Comparison of ENCODE assay signal across 25 mouse cellular contexts in the genomic region with DNA sequence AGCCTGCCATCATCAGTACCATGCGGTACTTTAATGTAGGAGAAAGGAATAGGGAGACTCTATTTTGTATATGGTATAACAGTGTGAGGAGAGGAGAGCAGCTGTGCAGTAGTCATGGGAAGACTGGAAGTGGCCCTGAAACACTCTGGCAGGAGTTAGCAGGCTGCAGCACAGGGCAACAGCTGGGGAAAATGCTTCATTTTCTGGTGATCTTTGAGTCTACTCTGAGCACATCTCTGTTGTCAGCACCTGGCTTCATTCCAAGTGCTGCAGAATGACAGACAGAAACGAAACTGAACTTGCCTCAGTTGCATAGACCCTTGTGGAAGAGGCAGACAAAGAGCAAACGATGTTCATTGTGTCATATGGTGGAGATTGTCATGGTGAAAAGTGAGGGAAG.
DNase-seq lines count a peak whose midpoint lies in the region; ATAC-seq and TF ChIP-seq lines count a peak whose summit lies in the region.
"Had no signal": no experiment of that assay in that cellular context is flagged by ENCODE, and none has a peak within 500 bp of the region (broad histone marks: within the 10 kb centered on the region; RNA-seq: fewer than 3 reads in every experiment).

No protein-coding gene starts in this region.

- no peak overlapping the region for H3K9ac ChIP-seq in forebrain, embryonic 14.5 days (ENCODE audit: low read length)
- no peak overlapping the region for H3K9ac ChIP-seq in forebrain, postnatal 0 days
- no peak overlapping the region for H3K9ac ChIP-seq in kidney, embryonic 16.5 days (replicated peaks; ENCODE audit: low read length)
- no peak overlapping the region for H3K9ac ChIP-seq in lung, embryonic 15.5 days
- H3K9ac ChIP-seq in lung, postnatal 0 days (replicated peaks; ENCODE audit: low read depth), result no peak overlapping the region
- H3K9ac ChIP-seq: embryonic facial prominence, embryonic 12.5 days; forebrain, embryonic 15.5 days; heart, embryonic 12.5 days; limb, embryonic 15.5 days; liver, postnatal 0 days; neural tube, embryonic 15.5 days; stomach, embryonic 15.5 days had no signal

- no peak overlapping the region for H3K4me3 ChIP-seq in forebrain, embryonic 14.5 days (ENCODE audit: low read depth, low read length)
- H3K4me3 ChIP-seq in forebrain, postnatal 0 days (ENCODE audit: low read depth, low read length), result no peak overlapping the region
- H3K4me3 ChIP-seq in kidney, embryonic 16.5 days (ENCODE audit: low read length), result no peak overlapping the region
- H3K4me3 ChIP-seq in lung, embryonic 15.5 days, result no peak overlapping the region
- H3K4me3 ChIP-seq in lung, postnatal 0 days (ENCODE audit: low read depth, low read length), result no peak overlapping the region
- H3K4me3 ChIP-seq: embryonic facial prominence, embryonic 12.5 days; forebrain, embryonic 15.5 days; heart, embryonic 12.5 days; layer of hippocampus, adult 2 months; limb, embryonic 15.5 days; neural tube, embryonic 15.5 days; stomach, embryonic 15.5 days had no signal

- H3K27me3 ChIP-seq in forebrain, embryonic 14.5 days (replicated peaks; ENCODE audit: control insufficient read depth, insufficient read depth, low read length), result no peaks in the 10 kb centered on the region
- H3K27me3 ChIP-seq in forebrain, postnatal 0 days (ENCODE audit: insufficient read depth, low read length), result no peaks in the 10 kb centered on the region
- H3K27me3 ChIP-seq in kidney, embryonic 16.5 days (ENCODE audit: insufficient read depth, low read length), result no peaks in the 10 kb centered on the region
- H3K27me3 ChIP-seq in lung, embryonic 15.5 days, result no peaks in the 10 kb centered on the region
- H3K27me3 ChIP-seq in lung, postnatal 0 days (replicated peaks; ENCODE audit: insufficient read depth, low read length), result no peaks in the 10 kb centered on the region
- H3K27me3 ChIP-seq: embryonic facial prominence, embryonic 12.5 days; forebrain, embryonic 15.5 days; heart, embryonic 12.5 days; limb, embryonic 15.5 days; neural tube, embryonic 15.5 days; stomach, embryonic 15.5 days had no signal

- no peaks in the 10 kb centered on the region for H3K9me3 ChIP-seq in forebrain, embryonic 14.5 days (replicated peaks; ENCODE audit: control insufficient read depth, low read length)
- no peaks in the 10 kb centered on the region for H3K9me3 ChIP-seq in forebrain, postnatal 0 days (ENCODE audit: low read length)
- H3K9me3 ChIP-seq in kidney, embryonic 16.5 days (ENCODE audit: low read length), result no peaks in the 10 kb centered on the region
- no peaks in the 10 kb centered on the region for H3K9me3 ChIP-seq in lung, embryonic 15.5 days
- no peaks in the 10 kb centered on the region for H3K9me3 ChIP-seq in lung, postnatal 0 days (ENCODE audit: low read length)
- H3K9me3 ChIP-seq: embryonic facial prominence, embryonic 12.5 days; forebrain, embryonic 15.5 days; heart, embryonic 12.5 days; limb, embryonic 15.5 days; neural tube, embryonic 15.5 days; stomach, embryonic 15.5 days had no signal

- ATAC-seq in forebrain, embryonic 14.5 days, result no peak
- no peak for ATAC-seq in forebrain, postnatal 0 days
- ATAC-seq in kidney, embryonic 16.5 days (ENCODE audit: low FRiP score, low TSS enrichment), result peak; percentile 59; the same call in 1 of the 2 replicates
- peak; percentile 31; the same call in 1 of the 2 replicates for ATAC-seq in lung, embryonic 15.5 days (ENCODE audit: borderline replicate concordance, extremely low read depth, low FRiP score, low TSS enrichment)
- no peak for ATAC-seq in lung, postnatal 0 days
- ATAC-seq: forebrain, embryonic 15.5 days; liver, postnatal 0 days; midbrain, embryonic 16.5 days had no signal

- WGBS in forebrain, embryonic 14.5 days, result 60% methylated on average over 3 of the region's 3 CpGs
- WGBS in forebrain, postnatal 0 days, result 53% methylated on average over 3 of the region's 3 CpGs
- 67% methylated on average over 3 of the region's 3 CpGs for WGBS in kidney, embryonic 16.5 days
- WGBS in lung, embryonic 15.5 days, result 38% methylated on average over 3 of the region's 3 CpGs
- WGBS in lung, postnatal 0 days, result 43% methylated on average over 3 of the region's 3 CpGs

- no peaks in the 10 kb centered on the region for H3K36me3 ChIP-seq in forebrain, embryonic 14.5 days (ENCODE audit: control insufficient read depth, insufficient read depth, low read length)
- H3K36me3 ChIP-seq in forebrain, postnatal 0 days (ENCODE audit: insufficient read depth), result no peaks in the 10 kb centered on the region
- no peaks in the 10 kb centered on the region for H3K36me3 ChIP-seq in kidney, embryonic 16.5 days (ENCODE audit: insufficient read depth, low read length)
- no peaks in the 10 kb centered on the region for H3K36me3 ChIP-seq in lung, embryonic 15.5 days
- no peaks in the 10 kb centered on the region for H3K36me3 ChIP-seq in lung, postnatal 0 days (ENCODE audit: insufficient read depth, low read length)
- H3K36me3 ChIP-seq: embryonic facial prominence, embryonic 12.5 days; forebrain, embryonic 15.5 days; heart, embryonic 12.5 days; limb, embryonic 15.5 days; neural tube, embryonic 15.5 days; stomach, embryonic 15.5 days had no signal

- H3K27ac ChIP-seq in forebrain, embryonic 14.5 days (ENCODE audit: low read depth, low read length), result no peak overlapping the region
- no peak overlapping the region for H3K27ac ChIP-seq in forebrain, postnatal 0 days (ENCODE audit: low read depth, low read length)
- H3K27ac ChIP-seq in kidney, embryonic 16.5 days (ENCODE audit: low read length), result no peak overlapping the region
- no peak overlapping the region for H3K27ac ChIP-seq in lung, embryonic 15.5 days
- H3K27ac ChIP-seq in lung, postnatal 0 days (ENCODE audit: low read length), result no peak overlapping the region
- H3K27ac ChIP-seq: embryonic facial prominence, embryonic 12.5 days; forebrain, embryonic 15.5 days; layer of hippocampus, adult 2 months; limb, embryonic 15.5 days; neural tube, embryonic 15.5 days; stomach, embryonic 15.5 days had no signal

- no peak overlapping the region for H3K4me2 ChIP-seq in forebrain, embryonic 14.5 days (ENCODE audit: low read length)
- H3K4me2 ChIP-seq in forebrain, postnatal 0 days (ENCODE audit: low read depth), result no peak overlapping the region
- H3K4me2 ChIP-seq in kidney, embryonic 16.5 days (replicated peaks; ENCODE audit: low read depth, low read length), result no peak overlapping the region
- H3K4me2 ChIP-seq in lung, embryonic 15.5 days, result no peak overlapping the region
- no peak overlapping the region for H3K4me2 ChIP-seq in lung, postnatal 0 days (replicated peaks; ENCODE audit: low read depth, low read length)
- H3K4me2 ChIP-seq: embryonic facial prominence, embryonic 12.5 days; forebrain, embryonic 15.5 days; heart, embryonic 12.5 days; limb, embryonic 15.5 days; neural tube, embryonic 15.5 days; stomach, embryonic 15.5 days had no signal

- no peak for TF ChIP-seq CTCF in forebrain, postnatal 0 days (IDR thresholded peaks at IDR 0.05; ENCODE audit: low read depth)
- no peak for TF ChIP-seq CTCF in lung, postnatal 0 days (IDR thresholded peaks at IDR 0.05)

- H3K4me1 ChIP-seq in forebrain, embryonic 14.5 days (ENCODE audit: control insufficient read depth, insufficient read depth, low read length), result no peaks in the 10 kb centered on the region
- H3K4me1 ChIP-seq in forebrain, postnatal 0 days (ENCODE audit: insufficient read depth), result no peaks in the 10 kb centered on the region
- H3K4me1 ChIP-seq in kidney, embryonic 16.5 days (ENCODE audit: insufficient read depth, low read length), result no peaks in the 10 kb centered on the region
- no peaks in the 10 kb centered on the region for H3K4me1 ChIP-seq in lung, embryonic 15.5 days
- no peaks in the 10 kb centered on the region for H3K4me1 ChIP-seq in lung, postnatal 0 days (ENCODE audit: insufficient read depth, low read depth, low read length)
- H3K4me1 ChIP-seq: embryonic facial prominence, embryonic 12.5 days; forebrain, embryonic 15.5 days; limb, embryonic 15.5 days; neural tube, embryonic 15.5 days; stomach, embryonic 15.5 days had no signal

- peak; percentile 6 for DNase-seq in forebrain, embryonic 14.5 days (ENCODE audit: low spot score)
- no peak for DNase-seq in forebrain, postnatal 0 days
- DNase-seq in kidney, adult 11 months, result no peak
- DNase-seq in lung, postnatal 0 days (ENCODE audit: low spot score), result no peak
- DNase-seq in NIH3T3 (ENCODE audit: low read depth), result peak; percentile 6
- DNase-seq: adrenal gland, adult 8-10 months; B cell, adult 2 months; cerebellum, adult 9-10 months; heart, adult 11 months; heart, postnatal 14 days; layer of hippocampus, postnatal 36 days; liver, postnatal 0 days; right cerebral cortex, postnatal 25 days; thymus, adult 18-20 months; thymus, postnatal 4 days had no signal

- no peak for TF ChIP-seq EP300 in lung, postnatal 0 days (IDR thresholded peaks at IDR 0.05)

Comparison
In these comparisons a context has a peak if more than half of its experiments do, and no peak if none do; other contexts are left out.
1. ATAC-seq: peak in kidney, embryonic 16.5 days (single experiment) and lung, embryonic 15.5 days (single experiment); none in forebrain, embryonic 14.5 days (single experiment), forebrain, postnatal 0 days (single experiment) and lung, postnatal 0 days (single experiment).
2. DNase-seq: peak in forebrain, embryonic 14.5 days (single experiment) and NIH3T3 (single experiment); none in forebrain, postnatal 0 days (single experiment), kidney, adult 11 months (single experiment) and lung, postnatal 0 days (single experiment).